Mouse (Mus musculus) embryonic facial prominence, embryonic 11.5 days (tissue): ENCODE measurements at regions not wholly inside any gene's neighbourhood (a gene's known extent, or its start where the extent isn't known, plus 50 kb on each side); places are given as distances from the start of the nearest gene placed in this dataset.

Experiments used
- ATAC-seq: fragments of 200-750 bp; cut with Nextera tagmentation; replicated peaks from 2 replicates; pipeline ENCODE4 v1.8.0; 2017; ENCODE audit warnings: low read depth; ENCODE audit not compliant: insufficient number of reproducible peaks, low FRiP score, low TSS enrichment
- DNase-seq: peaks from one replicate; pipeline ENCODE4 v3.0.0-alpha.2; 2015; ENCODE audit warnings: low spot score
- H3K27ac ChIP-seq: fragments of 300-500 bp; sonication (generic); replicated peaks from 2 replicates; pipeline ENCODE4 v1.5.1; 2014; ENCODE audit warnings: mild to moderate bottlenecking, low read depth, low read length, control low read depth
- H3K27me3 ChIP-seq: fragments of 300-500 bp; sonication (generic); 2 replicates; pipeline ENCODE4 v1.6.1; 2014; ENCODE audit warnings: mild to moderate bottlenecking, low read length, moderate library complexity, mixed read lengths; ENCODE audit not compliant: control insufficient read depth, insufficient read depth
- H3K36me3 ChIP-seq: fragments of 300-500 bp; sonication (generic); replicated peaks from 2 replicates; pipeline ENCODE4 v1.6.1; 2014; ENCODE audit warnings: low read depth, mild to moderate bottlenecking, low read length, moderate library complexity, mixed read lengths; ENCODE audit not compliant: control insufficient read depth, insufficient read depth
- H3K4me1 ChIP-seq: fragments of 300-500 bp; sonication (generic); 2 replicates; pipeline ENCODE4 v1.6.1; 2014; ENCODE audit warnings: low read length, mixed read lengths; ENCODE audit not compliant: control insufficient read depth, insufficient read depth
- H3K4me2 ChIP-seq: fragments of 300-500 bp; sonication (generic); 2 replicates; pipeline ENCODE4 v1.6.1; 2014; ENCODE audit warnings: low read depth, mild to moderate bottlenecking, control low read depth, low read length, moderate library complexity
- H3K4me3 ChIP-seq: fragments of 300-500 bp; sonication (generic); 2 replicates; pipeline ENCODE4 v1.5.1; 2014; ENCODE audit warnings: low read depth, low read length, control low read depth
- H3K9ac ChIP-seq: fragments of 300-500 bp; sonication (generic); replicated peaks from 2 replicates; pipeline ENCODE4 v1.6.1; 2014; ENCODE audit warnings: mild to moderate bottlenecking, control low read depth, low read length
- H3K9me3 ChIP-seq: fragments of 300-500 bp; sonication (generic); replicated peaks from 2 replicates; pipeline ENCODE4 v1.6.1; 2016; ENCODE audit warnings: mild to moderate bottlenecking, low read length, inconsistent platforms, mixed read lengths; ENCODE audit not compliant: control insufficient read depth
- WGBS: fragments of 180-500 bp; shearing (Covaris S2); extraction: QIAGEN DNeasy Blood & Tissue Kit; methylation state at CpG from one replicate; pipeline ENCODE4 v1.1.7; 2014; 5-methylcytosine and 5-hydroxymethylcytosine counted together

GRCm38 (mm10) chr5:54237226-54237625 is 238.9 kb downstream of the Stim2 start:
- no peaks in the 10 kb centered on the region for H3K27me3 ChIP-seq
- H3K4me2 ChIP-seq = no peak overlapping the region
- 84% methylated on average over 2 of the region's 2 CpGs for WGBS
- no peak for DNase-seq
- H3K9ac ChIP-seq = no peak overlapping the region
- no peaks in the 10 kb centered on the region for H3K9me3 ChIP-seq
- no peak overlapping the region for H3K27ac ChIP-seq
- H3K36me3 ChIP-seq = no peaks in the 10 kb centered on the region
- no peak for ATAC-seq
- no peak overlapping the region for H3K4me3 ChIP-seq
- H3K4me1 ChIP-seq = no peaks in the 10 kb centered on the region

GRCm38 (mm10) chr5:54238646-54239167 is 240.4 kb downstream of the Stim2 start:
- no peak overlapping the region for H3K9ac ChIP-seq
- H3K36me3 ChIP-seq = no peaks in the 10 kb centered on the region
- no peaks in the 10 kb centered on the region for H3K4me1 ChIP-seq
- DNase-seq (no peak), ATAC-seq (no peak)
- H3K27me3 ChIP-seq = no peaks in the 10 kb centered on the region
- H3K9me3 ChIP-seq = no peaks in the 10 kb centered on the region
- H3K4me3 ChIP-seq = no peak overlapping the region
- H3K27ac ChIP-seq = no peak overlapping the region
- H3K4me2 ChIP-seq = no peak overlapping the region
- WGBS = 87% methylated on average over 3 of the region's 3 CpGs

- Histone ChIP-seq H3K9ac (no peak overlapping the region), H3K4me3 (no peak overlapping the region), H3K36me3 (no peaks in the 10 kb centered on the region), H3K4me2 (no peak overlapping the region), H3K27me3 (no peaks in the 10 kb centered on the region), H3K9me3 (no peaks in the 10 kb centered on the region), H3K27ac (no peak overlapping the region), H3K4me1 (no peaks in the 10 kb centered on the region)
- ATAC-seq (no peak), DNase-seq (no peak)
- 84% methylated on average over 3 of the region's 3 CpGs for WGBS
Observed at GRCm38 (mm10) chr5:54239586-54239985, 241.3 kb downstream of the Stim2 start.

- Histone ChIP-seq H3K4me3 (no peak overlapping the region), H3K27me3 (no peaks in the 10 kb centered on the region), H3K27ac (no peak overlapping the region), H3K9me3 (no peaks in the 10 kb centered on the region), H3K9ac (no peak overlapping the region), H3K36me3 (no peaks in the 10 kb centered on the region), H3K4me2 (no peak overlapping the region), H3K4me1 (no peaks in the 10 kb centered on the region)
- WGBS = 42% methylated on average over 20 of the region's 20 CpGs
- DNase-seq (no peak), ATAC-seq (no peak)
Observed at GRCm38 (mm10) chr5:54241169-54241917, 243.0 kb downstream of the Stim2 start.

- WGBS = 93% methylated on average over 4 of the region's 4 CpGs
- DNase-seq (no peak), ATAC-seq (no peak)
- Histone ChIP-seq H3K4me3 (no peak overlapping the region), H3K9me3 (no peaks in the 10 kb centered on the region), H3K9ac (no peak overlapping the region), H3K4me2 (no peak overlapping the region), H3K4me1 (no peaks in the 10 kb centered on the region), H3K27ac (no peak overlapping the region), H3K27me3 (no peaks in the 10 kb centered on the region), H3K36me3 (no peaks in the 10 kb centered on the region)
Observed at GRCm38 (mm10) chr5:54242126-54242525, 243.8 kb downstream of the Stim2 start.

- no peak overlapping the region for H3K4me3 ChIP-seq
- no peak overlapping the region for H3K4me2 ChIP-seq
- no peaks in the 10 kb centered on the region for H3K9me3 ChIP-seq
- WGBS = 88% methylated on average over 2 of the region's 2 CpGs
- ATAC-seq (no peak), DNase-seq (no peak)
- no peaks in the 10 kb centered on the region for H3K36me3 ChIP-seq
- H3K4me1 ChIP-seq = no peaks in the 10 kb centered on the region
- no peaks in the 10 kb centered on the region; the same call in 1 of the 2 replicates for H3K27me3 ChIP-seq
- H3K9ac ChIP-seq = no peak overlapping the region
- H3K27ac ChIP-seq = no peak overlapping the region
Observed at GRCm38 (mm10) chr5:54252038-54252437, 253.7 kb downstream of the Stim2 start.

- 42% methylated on average over 7 of the region's 7 CpGs for WGBS
Observed at GRCm38 (mm10) chr5:54254005-54254404, 255.7 kb downstream of the Stim2 start.

GRCm38 (mm10) chr5:54258087-54258733 is 259.9 kb downstream of the Stim2 start:
- no peak overlapping the region for H3K9ac ChIP-seq

More at GRCm38 (mm10) chr5:54254005-54254404, 255.7 kb downstream of the Stim2 start:
- H3K4me1 ChIP-seq = no peaks in the 10 kb centered on the region
- H3K4me3 ChIP-seq = no peak overlapping the region
- no peaks in the 10 kb centered on the region; the same call in 1 of the 2 replicates for H3K27me3 ChIP-seq
- H3K9ac ChIP-seq = no peak overlapping the region
- DNase-seq = no peak
- H3K27ac ChIP-seq = no peak overlapping the region
- no peaks in the 10 kb centered on the region for H3K36me3 ChIP-seq
- H3K4me2 ChIP-seq = no peak overlapping the region
- H3K9me3 ChIP-seq = no peaks in the 10 kb centered on the region
- ATAC-seq = no peak

More at GRCm38 (mm10) chr5:54258087-54258733, 259.9 kb downstream of the Stim2 start:
- Histone ChIP-seq H3K4me3 (no peak overlapping the region), H3K36me3 (no peaks in the 10 kb centered on the region), H3K9me3 (no peaks in the 10 kb centered on the region), H3K4me1 (no peaks in the 10 kb centered on the region), H3K27ac (no peak overlapping the region), H3K27me3 (no peaks in the 10 kb centered on the region; the same call in 1 of the 2 replicates), H3K4me2 (no peak overlapping the region)
- 0 out of 2 replicates have a peak, but pooled peaks have one; percentile 56 for ATAC-seq
- peak; percentile 71 for DNase-seq
- 27% methylated on average over 1 of the region's 1 CpGs for WGBS
